In genomic region chr12:15160478-15160998, GRCm38 (mm10) we compare ENCODE assay signal across 21 mouse cellular contexts.
A peak's percentile ranks its signal among the peaks of the same experiment; 100 is the strongest.
DNase-seq lines count a peak whose midpoint lies in the region; ATAC-seq lines count a peak whose summit lies in the region.
"Had no signal": no experiment of that assay in that cellular context is flagged by ENCODE, and none has a peak within 500 bp of the region (broad histone marks: within the 10 kb centered on the region; RNA-seq: fewer than 3 reads in every experiment).

No protein-coding gene starts in this region.

- 60% methylated on average over 2 of the region's 2 CpGs for WGBS in intestine, embryonic 16.5 days
- WGBS in stomach, embryonic 14.5 days, result 71% methylated on average over 2 of the region's 2 CpGs
- 65% methylated on average over 2 of the region's 2 CpGs for WGBS in stomach, embryonic 16.5 days
- 87% methylated on average over 2 of the region's 2 CpGs for WGBS in hindbrain, embryonic 12.5 days

- no peak for DNase-seq in cerebellum, postnatal 36 days
- DNase-seq in T-cell, adult 2 months (ENCODE audit: low spot score), result no peak
- DNase-seq in left cerebral cortex, postnatal 25 days (ENCODE audit: low spot score in 2 of 2), result no peak
- DNase-seq: adrenal gland, adult 2 months; adrenal gland, postnatal 10 days; adrenal gland, postnatal 36 days; cerebellum, adult 11-12 months; cerebellum, adult 2 months; cerebellum, adult 9-10 months; cerebellum, postnatal 10 days; cerebellum, postnatal 25 days; embryo, embryonic 11 days; forebrain, postnatal 0 days had no signal

- no peak overlapping the region for H3K9ac ChIP-seq in intestine, embryonic 16.5 days (ENCODE audit: low read depth, low read length)
- H3K9ac ChIP-seq in stomach, embryonic 14.5 days (replicated peaks; ENCODE audit: low read depth, low read length), result no peak overlapping the region
- H3K9ac ChIP-seq in stomach, embryonic 16.5 days (ENCODE audit: low read length), result no peak overlapping the region
- H3K9ac ChIP-seq in hindbrain, embryonic 12.5 days, result no peak overlapping the region
- H3K9ac ChIP-seq: embryonic facial prominence, embryonic 13.5 days; embryonic facial prominence, embryonic 15.5 days; forebrain, embryonic 13.5 days; forebrain, embryonic 15.5 days; forebrain, postnatal 0 days had no signal

- no peaks in the 10 kb centered on the region for H3K27me3 ChIP-seq in intestine, embryonic 16.5 days (replicated peaks; ENCODE audit: control insufficient read depth, insufficient read depth, low read length)
- H3K27me3 ChIP-seq in stomach, embryonic 14.5 days (ENCODE audit: control insufficient read depth, insufficient read depth, low read length), result no peaks in the 10 kb centered on the region
- no peaks in the 10 kb centered on the region for H3K27me3 ChIP-seq in stomach, embryonic 16.5 days (ENCODE audit: control insufficient read depth, insufficient read depth, low read length)
- H3K27me3 ChIP-seq in hindbrain, embryonic 12.5 days, result no peaks in the 10 kb centered on the region
- H3K27me3 ChIP-seq: embryonic facial prominence, embryonic 13.5 days; embryonic facial prominence, embryonic 15.5 days; forebrain, embryonic 13.5 days; forebrain, embryonic 15.5 days had no signal

- H3K4me3 ChIP-seq in intestine, embryonic 16.5 days (ENCODE audit: low read length), result no peak overlapping the region
- no peak overlapping the region for H3K4me3 ChIP-seq in stomach, embryonic 14.5 days (ENCODE audit: low read depth, low read length)
- H3K4me3 ChIP-seq in stomach, embryonic 16.5 days (replicated peaks; ENCODE audit: low read length), result no peak overlapping the region
- no peak overlapping the region for H3K4me3 ChIP-seq in hindbrain, embryonic 12.5 days
- H3K4me3 ChIP-seq: embryonic facial prominence, embryonic 13.5 days; embryonic facial prominence, embryonic 15.5 days; forebrain, embryonic 13.5 days; forebrain, embryonic 15.5 days had no signal

- no peak overlapping the region for H3K4me2 ChIP-seq in intestine, embryonic 16.5 days (ENCODE audit: low read depth, low read length)
- H3K4me2 ChIP-seq in stomach, embryonic 14.5 days (replicated peaks; ENCODE audit: low read depth, low read length), result no peak overlapping the region
- no peak overlapping the region for H3K4me2 ChIP-seq in stomach, embryonic 16.5 days (ENCODE audit: low read depth, low read length)
- H3K4me2 ChIP-seq in hindbrain, embryonic 12.5 days (replicated peaks), result no peak overlapping the region
- H3K4me2 ChIP-seq: embryonic facial prominence, embryonic 13.5 days; embryonic facial prominence, embryonic 15.5 days; forebrain, embryonic 13.5 days; forebrain, embryonic 15.5 days had no signal

- H3K27ac ChIP-seq in intestine, embryonic 16.5 days (ENCODE audit: low read length), result no peak overlapping the region
- H3K27ac ChIP-seq in stomach, embryonic 14.5 days (ENCODE audit: low read length), result no peak overlapping the region
- no peak overlapping the region for H3K27ac ChIP-seq in stomach, embryonic 16.5 days (ENCODE audit: low read length)
- H3K27ac ChIP-seq in hindbrain, embryonic 12.5 days, result no peak overlapping the region
- H3K27ac ChIP-seq: embryonic facial prominence, embryonic 13.5 days; embryonic facial prominence, embryonic 15.5 days; forebrain, embryonic 13.5 days; forebrain, embryonic 15.5 days had no signal

- peak; percentile 68; the same call in 1 of the 2 replicates for ATAC-seq in intestine, embryonic 16.5 days
- ATAC-seq in stomach, embryonic 14.5 days (ENCODE audit: insufficient number of reproducible peaks, insufficient read depth, low FRiP score, low read depth), result peak; percentile 56; the same call in 1 of the 2 replicates
- ATAC-seq in stomach, embryonic 16.5 days (ENCODE audit: insufficient read depth, low FRiP score), result peak; percentile 71; the same call in 1 of the 2 replicates
- no peak for ATAC-seq in hindbrain, embryonic 12.5 days (ENCODE audit: low FRiP score)
- ATAC-seq: forebrain, embryonic 13.5 days; forebrain, embryonic 15.5 days; forebrain, postnatal 0 days had no signal

- no peaks in the 10 kb centered on the region for H3K4me1 ChIP-seq in intestine, embryonic 16.5 days (ENCODE audit: control insufficient read depth, insufficient read depth, low read length)
- H3K4me1 ChIP-seq in stomach, embryonic 14.5 days (ENCODE audit: control insufficient read depth, insufficient read depth, low read length), result no peaks in the 10 kb centered on the region
- no peaks in the 10 kb centered on the region for H3K4me1 ChIP-seq in stomach, embryonic 16.5 days (ENCODE audit: control insufficient read depth, insufficient read depth, low read length)
- no peaks in the 10 kb centered on the region for H3K4me1 ChIP-seq in hindbrain, embryonic 12.5 days
- H3K4me1 ChIP-seq: embryonic facial prominence, embryonic 13.5 days; embryonic facial prominence, embryonic 15.5 days; forebrain, embryonic 13.5 days; forebrain, embryonic 15.5 days had no signal

- no peaks in the 10 kb centered on the region for H3K36me3 ChIP-seq in intestine, embryonic 16.5 days (ENCODE audit: control insufficient read depth, insufficient read depth, low read length)
- no peaks in the 10 kb centered on the region for H3K36me3 ChIP-seq in stomach, embryonic 14.5 days (ENCODE audit: control insufficient read depth, insufficient read depth, low read length)
- H3K36me3 ChIP-seq in stomach, embryonic 16.5 days (ENCODE audit: control insufficient read depth, insufficient read depth, low read length), result no peaks in the 10 kb centered on the region
- H3K36me3 ChIP-seq in hindbrain, embryonic 12.5 days, result no peaks in the 10 kb centered on the region
- H3K36me3 ChIP-seq: embryonic facial prominence, embryonic 13.5 days; embryonic facial prominence, embryonic 15.5 days; forebrain, embryonic 15.5 days had no signal

- intact Hi-C loops in left cerebral cortex, postnatal 25 days (cut with DNase I), result no loop called here

- H3K9me3 ChIP-seq in intestine, embryonic 16.5 days (ENCODE audit: control insufficient read depth, low read length), result no peaks in the 10 kb centered on the region
- H3K9me3 ChIP-seq in stomach, embryonic 14.5 days (ENCODE audit: control insufficient read depth, low read depth, low read length), result no peaks in the 10 kb centered on the region
- no peaks in the 10 kb centered on the region for H3K9me3 ChIP-seq in stomach, embryonic 16.5 days (replicated peaks; ENCODE audit: control insufficient read depth, low read length)
- no peaks in the 10 kb centered on the region for H3K9me3 ChIP-seq in hindbrain, embryonic 12.5 days (replicated peaks)
- H3K9me3 ChIP-seq: embryonic facial prominence, embryonic 13.5 days; embryonic facial prominence, embryonic 15.5 days; forebrain, embryonic 13.5 days; forebrain, embryonic 15.5 days had no signal
